Mouse (Mus musculus): ENCODE results near the gene Map3k14. TPM values are rescaled to one million over a fixed set of nuclear protein-coding genes. Genes with fewer than 3 reads are reported as not detected.
"Not testable (repeated sequence)": the region's sequence is repeated elsewhere in the genome, so short reads cannot be mapped to it uniquely, and the experiment has no call there.

The Map3k14 gene
- polyA plus RNA-seq, 1 experiment from 2014 or later = 4.3 TPM

DNA sequence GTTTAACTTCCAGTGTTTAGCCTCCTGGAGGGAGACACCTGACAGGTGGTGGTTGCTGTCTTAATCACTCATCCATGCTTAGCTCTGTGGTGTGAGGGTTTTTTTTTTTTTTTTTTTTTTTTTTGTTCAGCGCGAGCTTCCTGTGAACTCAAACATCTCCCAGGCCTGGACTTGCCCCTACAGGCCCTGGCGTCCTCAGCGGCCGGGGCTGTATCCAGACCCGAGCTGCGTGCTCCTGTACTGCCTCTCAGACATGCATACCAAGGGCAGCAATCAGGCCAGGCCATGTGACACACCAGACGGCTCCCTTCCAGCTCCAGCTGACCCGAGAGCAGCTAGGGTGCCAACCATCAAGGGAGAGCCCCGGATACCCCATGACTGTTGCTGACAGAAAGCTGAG, 30.4 kb downstream of the Map3k14 start:
- ATAC-seq (ENCODE audit: insufficient number of reproducible peaks, low FRiP score, low TSS enrichment, low read depth) = no peak
- Histone ChIP-seq H3K27ac (no peak overlapping the region), H3K4me3 (no peak overlapping the region), H3K4me1 (peaks cover 15% of the 10 kb centered on the region), H3K4me2 (no peak overlapping the region), H3K36me3 (peaks cover 52% of the 10 kb centered on the region), H3K9ac (no peak overlapping the region), H3K9me3 (no peaks in the 10 kb centered on the region), H3K27me3 (no peaks in the 10 kb centered on the region)
- 73% methylated on average over 10 of the region's 10 CpGs for WGBS

DNA sequence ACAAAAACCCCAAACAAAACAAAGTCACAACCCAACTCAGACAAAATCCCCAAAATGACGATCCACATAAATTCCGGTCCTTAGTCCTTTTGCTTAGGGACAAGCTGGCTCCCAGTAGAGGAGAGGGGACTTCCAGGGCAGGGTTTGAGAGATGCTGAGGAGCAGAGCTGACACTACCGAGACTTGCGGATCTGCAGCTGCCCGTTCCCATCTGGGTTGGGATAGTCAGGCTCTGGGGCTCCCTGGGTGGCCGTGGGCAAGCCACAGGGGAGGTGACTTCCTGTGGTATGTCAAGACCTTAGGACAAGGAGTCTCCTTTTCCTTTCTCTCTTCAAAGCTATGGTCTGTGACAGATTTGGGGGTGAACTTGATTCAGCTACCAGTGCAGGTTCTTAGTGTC, 30.8 kb downstream of the Map3k14 start:
- Histone ChIP-seq H3K9me3 (no peaks in the 10 kb centered on the region), H3K9ac (no peak overlapping the region), H3K4me1 (peaks cover 15% of the 10 kb centered on the region), H3K27me3 (no peaks in the 10 kb centered on the region), H3K4me2 (no peak overlapping the region), H3K36me3 (peaks cover 51% of the 10 kb centered on the region), H3K27ac (no peak overlapping the region), H3K4me3 (no peak overlapping the region)
- 59% methylated on average over 6 of the region's 6 CpGs for WGBS
- ATAC-seq (ENCODE audit: insufficient number of reproducible peaks, low FRiP score, low TSS enrichment, low read depth) = no peak

DNA sequence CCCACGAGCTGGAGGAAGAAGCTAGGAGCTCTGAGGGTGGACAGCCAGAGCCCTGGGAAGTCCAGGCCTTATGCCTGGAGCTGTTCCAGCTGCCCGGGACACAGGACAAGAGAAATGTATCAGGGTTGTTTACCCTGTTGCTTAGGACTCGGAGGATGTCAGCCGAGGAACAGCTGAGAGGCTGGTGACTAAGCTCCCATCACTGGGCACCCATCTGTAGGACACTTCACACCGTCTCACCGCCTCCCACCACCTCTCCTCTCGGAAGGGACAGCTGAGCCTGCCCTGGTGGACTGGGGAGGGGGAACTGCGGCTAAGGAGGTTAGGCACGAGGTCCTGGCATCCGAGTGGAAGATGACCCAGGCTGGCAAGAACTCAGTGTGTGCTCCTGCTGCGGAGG, 31.6 kb downstream of the Map3k14 start:
- H3K4me1 ChIP-seq = peaks cover 11% of the 10 kb centered on the region
- peak overlapping the region; percentile 24; the same call in 1 of the 2 replicates for H3K27ac ChIP-seq
- H3K9me3 ChIP-seq = no peaks in the 10 kb centered on the region
- ATAC-seq (ENCODE audit: insufficient number of reproducible peaks, low FRiP score, low TSS enrichment, low read depth) = 0 out of 2 replicates have a peak, but pooled peaks have one; percentile 22
- no peaks in the 10 kb centered on the region for H3K27me3 ChIP-seq
- H3K4me2 ChIP-seq = no peak overlapping the region
- peaks cover 58% of the 10 kb centered on the region for H3K36me3 ChIP-seq
- no peak overlapping the region for H3K9ac ChIP-seq
- H3K4me3 ChIP-seq = no peak overlapping the region
- 67% methylated on average over 11 of the region's 11 CpGs for WGBS

DNA sequence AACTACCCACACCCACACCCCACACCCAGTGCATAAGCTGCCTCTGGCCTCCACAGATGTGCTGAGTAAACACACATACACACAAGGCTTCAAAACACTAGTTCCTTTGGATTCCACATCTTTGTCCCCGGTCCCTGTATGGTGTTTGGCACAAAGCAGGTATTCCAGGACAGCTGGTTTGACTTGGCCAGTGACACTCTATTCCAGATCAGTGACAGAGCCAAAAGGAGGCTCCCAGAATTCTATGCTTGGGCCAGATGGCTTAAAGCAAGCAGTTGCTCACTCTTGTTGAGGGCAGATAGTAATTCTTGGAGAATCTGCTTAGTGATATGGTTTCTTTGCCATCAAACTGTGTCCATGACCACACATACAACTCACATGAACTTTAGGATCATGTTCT, 32.8 kb downstream of the Map3k14 start:
- 59% methylated on average over 1 of the region's 1 CpGs for WGBS
- H3K9me3 ChIP-seq = no peaks in the 10 kb centered on the region
- peaks cover 3% of the 10 kb centered on the region; the same call in 1 of the 2 replicates for H3K4me1 ChIP-seq
- H3K9ac ChIP-seq = no peak overlapping the region
- H3K27me3 ChIP-seq = no peaks in the 10 kb centered on the region
- H3K27ac ChIP-seq = no peak overlapping the region
- peaks cover 64% of the 10 kb centered on the region for H3K36me3 ChIP-seq
- no peak overlapping the region for H3K4me2 ChIP-seq
- no peak for ATAC-seq (ENCODE audit: insufficient number of reproducible peaks, low FRiP score, low TSS enrichment, low read depth)
- H3K4me3 ChIP-seq = no peak overlapping the region

DNA sequence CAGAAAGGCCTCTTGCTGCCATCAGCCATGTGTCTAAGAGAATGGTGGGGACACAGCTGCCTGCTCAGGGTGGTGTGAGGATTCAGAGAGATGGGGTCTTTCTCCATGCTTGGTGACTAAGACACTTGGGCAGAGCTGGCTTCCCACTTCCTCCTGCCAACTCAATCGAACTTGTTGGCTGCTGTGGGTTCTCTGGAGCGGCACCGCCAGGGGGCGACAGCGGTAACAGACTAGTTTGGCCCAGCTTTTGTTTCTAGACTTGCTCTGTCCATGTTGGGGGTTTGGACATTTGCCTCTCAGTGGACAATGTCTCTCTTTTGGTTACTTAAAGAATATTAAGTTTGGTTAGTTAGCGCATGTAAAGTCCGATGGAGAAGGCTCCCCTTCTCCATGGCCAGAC, 34.3 kb downstream of the Map3k14 start:
- H3K4me1 ChIP-seq = peaks cover 3% of the 10 kb centered on the region; the same call in 1 of the 2 replicates
- no peaks in the 10 kb centered on the region for H3K9me3 ChIP-seq
- no peak overlapping the region for H3K27ac ChIP-seq
- no peaks in the 10 kb centered on the region for H3K27me3 ChIP-seq
- no peak for ATAC-seq (ENCODE audit: insufficient number of reproducible peaks, low FRiP score, low TSS enrichment, low read depth)
- H3K4me3 ChIP-seq = no peak overlapping the region
- peaks cover 61% of the 10 kb centered on the region for H3K36me3 ChIP-seq
- 38% methylated on average over 7 of the region's 7 CpGs for WGBS
- H3K9ac ChIP-seq = no peak overlapping the region
- no peak overlapping the region for H3K4me2 ChIP-seq

DNA sequence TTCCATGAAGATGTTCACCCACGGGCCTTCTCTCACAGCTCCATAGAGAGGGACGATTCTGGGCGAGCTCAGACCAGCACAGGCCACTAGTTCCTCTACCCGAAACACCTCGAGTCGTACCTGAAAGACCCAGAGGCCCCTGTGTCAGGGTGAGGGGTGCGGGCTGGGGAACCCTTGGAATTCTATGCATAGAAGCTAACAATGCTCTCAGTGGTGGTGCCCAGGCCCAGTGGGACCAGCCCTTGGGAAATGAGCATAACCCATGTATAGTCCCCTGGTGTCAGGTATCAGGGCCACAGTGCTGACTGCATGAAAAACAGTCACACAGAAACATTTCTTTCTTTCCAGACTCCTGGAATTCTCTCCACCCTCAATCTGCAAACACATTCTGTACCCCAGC, 35.9 kb downstream of the Map3k14 start:
- Histone ChIP-seq H3K27me3 (no peaks in the 10 kb centered on the region), H3K9ac (no peak overlapping the region), H3K4me3 (no peak overlapping the region), H3K4me1 (peaks cover 3% of the 10 kb centered on the region; the same call in 1 of the 2 replicates), H3K36me3 (peaks cover 61% of the 10 kb centered on the region), H3K4me2 (no peak overlapping the region), H3K9me3 (no peaks in the 10 kb centered on the region), H3K27ac (no peak overlapping the region)
- no peak for ATAC-seq (ENCODE audit: insufficient number of reproducible peaks, low FRiP score, low TSS enrichment, low read depth)
- WGBS = 81% methylated on average over 7 of the region's 7 CpGs

DNA sequence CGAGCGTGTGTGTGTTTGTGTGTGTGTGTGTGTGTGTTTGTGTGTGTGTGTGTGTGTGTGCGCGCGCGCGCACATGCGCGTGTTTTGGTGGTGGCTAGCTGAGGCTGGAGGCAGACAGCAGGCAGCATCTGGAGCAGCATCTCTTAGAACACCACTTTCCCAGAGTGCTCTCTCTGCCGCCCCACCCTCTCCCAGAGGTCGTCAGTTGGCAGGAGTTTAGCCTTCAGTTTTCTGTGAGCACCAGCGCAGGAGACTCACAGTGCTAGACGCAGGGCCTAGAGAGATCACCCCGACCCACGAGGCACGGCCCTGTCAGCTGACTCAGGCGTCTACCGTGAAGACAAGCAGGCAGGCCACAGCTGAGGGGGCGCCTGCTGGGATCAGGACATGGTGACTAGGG, 36.6 kb downstream of the Map3k14 start:
- Histone ChIP-seq H3K27me3 (no peaks in the 10 kb centered on the region), H3K27ac (no peak overlapping the region), H3K36me3 (peaks cover 59% of the 10 kb centered on the region), H3K4me3 (no peak overlapping the region), H3K4me1 (peaks cover 3% of the 10 kb centered on the region; the same call in 1 of the 2 replicates), H3K9ac (no peak overlapping the region), H3K9me3 (no peaks in the 10 kb centered on the region), H3K4me2 (no peak overlapping the region)
- 86% methylated on average over 19 of the region's 19 CpGs for WGBS
- no peak for ATAC-seq (ENCODE audit: insufficient number of reproducible peaks, low FRiP score, low TSS enrichment, low read depth)

DNA sequence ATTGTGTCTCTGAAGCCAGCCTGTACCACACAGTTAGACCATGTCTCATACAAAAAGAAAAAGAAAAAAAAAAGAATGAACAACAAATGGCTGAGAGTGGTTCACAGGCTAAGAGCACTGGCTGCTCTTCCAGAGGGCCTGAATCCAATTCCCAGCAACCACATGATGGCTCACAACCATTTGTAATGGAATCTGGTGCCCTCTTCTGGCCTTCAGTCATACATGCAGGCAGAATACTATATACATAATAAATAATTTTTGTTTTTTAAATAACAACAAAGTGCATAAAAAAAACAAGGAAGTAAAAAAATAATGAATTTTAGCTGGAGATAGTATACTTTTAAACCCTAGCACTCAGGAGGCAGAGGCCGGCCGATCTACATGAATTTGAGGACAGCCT, 37.7 kb downstream of the Map3k14 start:
- Histone ChIP-seq H3K27ac (no peak overlapping the region), H3K4me3 (no peak overlapping the region), H3K36me3 (peaks cover 62% of the 10 kb centered on the region), H3K9ac (no peak overlapping the region), H3K4me1 (peaks cover 3% of the 10 kb centered on the region; the same call in 1 of the 2 replicates), H3K27me3 (no peaks in the 10 kb centered on the region), H3K4me2 (no peak overlapping the region), H3K9me3 (no peaks in the 10 kb centered on the region)
- WGBS = 97% methylated on average over 2 of the region's 2 CpGs
- ATAC-seq (ENCODE audit: insufficient number of reproducible peaks, low FRiP score, low TSS enrichment, low read depth) = no peak

DNA sequence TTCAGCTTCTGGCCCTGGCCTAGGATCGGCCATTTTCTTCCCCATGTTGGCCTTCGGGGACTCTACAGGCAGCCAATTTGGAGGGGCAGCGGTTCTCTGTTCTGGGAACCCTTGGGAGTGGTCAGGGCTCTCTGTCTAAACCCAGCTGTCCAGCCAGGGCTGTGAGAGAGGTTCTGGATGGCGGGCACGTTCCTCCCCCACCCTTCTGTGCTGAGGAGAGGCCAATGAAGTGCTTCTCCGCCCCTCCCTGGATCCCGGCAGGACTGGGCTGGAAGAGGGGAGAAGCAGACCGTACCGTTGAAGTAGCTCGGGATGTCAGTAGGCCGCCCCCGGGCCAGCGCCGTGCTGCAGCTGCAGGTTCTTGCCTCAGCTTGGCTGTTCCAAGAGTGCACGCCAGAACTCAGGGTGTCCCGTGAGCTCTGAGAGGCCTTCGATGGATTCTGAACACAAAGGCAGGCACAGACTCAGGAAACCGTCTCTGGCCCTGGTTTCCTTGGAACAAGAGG, 43.3 kb downstream of the Map3k14 start:
- Histone ChIP-seq H3K4me3 (no peak overlapping the region), H3K36me3 (peaks cover 81% of the 10 kb centered on the region), H3K27me3 (0 out of 2 replicates have a peak, but pooled peaks cover 4% of the 10 kb centered on the region), H3K9me3 (no peaks in the 10 kb centered on the region), H3K4me1 (peaks cover 6% of the 10 kb centered on the region; the same call in 1 of the 2 replicates), H3K4me2 (no peak overlapping the region), H3K9ac (no peak overlapping the region), H3K27ac (peak overlapping the region; percentile 38; the same call in 1 of the 2 replicates)
- no peak for ATAC-seq (ENCODE audit: insufficient number of reproducible peaks, low FRiP score, low TSS enrichment, low read depth)
- 55% methylated on average over 18 of the region's 18 CpGs for WGBS

DNA sequence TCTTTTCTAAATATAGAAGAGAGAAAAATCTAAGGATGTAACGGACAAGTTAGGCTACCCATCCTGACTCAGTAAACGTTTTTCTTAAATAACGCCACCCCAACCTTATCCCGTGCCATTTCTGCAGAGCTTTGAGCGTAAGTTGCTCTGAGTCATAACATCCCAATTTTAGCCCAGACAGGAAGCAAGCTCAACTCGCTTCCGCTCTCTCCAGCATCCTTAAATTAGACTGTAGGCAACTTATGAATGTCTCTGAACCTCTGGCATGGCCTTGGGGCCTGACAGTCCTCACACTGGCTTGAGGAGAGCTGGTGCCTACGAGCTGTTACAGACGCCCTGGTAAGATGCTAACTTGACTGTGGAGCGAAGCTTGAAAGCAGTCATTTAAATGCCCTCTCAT, 43.8 kb downstream of the Map3k14 start:
- Histone ChIP-seq H3K36me3 (peaks cover 76% of the 10 kb centered on the region), H3K4me3 (no peak overlapping the region), H3K9ac (no peak overlapping the region), H3K27ac (no peak overlapping the region), H3K4me2 (no peak overlapping the region), H3K27me3 (0 out of 2 replicates have a peak, but pooled peaks cover 4% of the 10 kb centered on the region), H3K9me3 (no peaks in the 10 kb centered on the region), H3K4me1 (peaks cover 10% of the 10 kb centered on the region)
- 89% methylated on average over 10 of the region's 10 CpGs for WGBS
- ATAC-seq (ENCODE audit: insufficient number of reproducible peaks, low FRiP score, low TSS enrichment, low read depth) = no peak

DNA sequence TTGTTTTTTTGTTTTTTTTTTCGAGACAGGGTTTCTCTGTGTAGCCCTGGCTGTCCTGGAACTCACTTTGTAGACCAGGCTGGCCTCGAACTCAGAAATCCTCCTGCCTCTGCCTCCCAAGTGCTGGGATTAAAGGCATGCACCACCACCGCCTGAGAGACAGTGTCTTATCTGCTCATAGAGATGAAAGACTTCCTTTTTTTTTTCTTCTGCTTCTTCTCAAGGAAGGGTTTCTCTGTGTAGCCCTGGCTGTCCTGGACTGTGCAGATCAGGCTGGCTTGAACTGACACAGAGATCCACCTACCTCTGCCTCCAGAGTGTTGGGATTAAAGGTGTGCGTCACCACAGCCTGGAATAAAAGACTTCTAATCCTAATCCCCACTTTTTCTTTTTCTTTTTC, 44.6 kb downstream of the Map3k14 start:
- H3K9me3 ChIP-seq; H3K27me3 ChIP-seq; H3K27ac ChIP-seq; ATAC-seq (ENCODE audit: insufficient number of reproducible peaks, low FRiP score, low TSS enrichment, low read depth); H3K4me3 ChIP-seq; H3K4me2 ChIP-seq; H3K9ac ChIP-seq: not testable (repeated sequence)
- peaks cover 71% of the 10 kb centered on the region for H3K36me3 ChIP-seq
- peaks cover 16% of the 10 kb centered on the region for H3K4me1 ChIP-seq
- WGBS = 87% methylated on average over 4 of the region's 4 CpGs

DNA sequence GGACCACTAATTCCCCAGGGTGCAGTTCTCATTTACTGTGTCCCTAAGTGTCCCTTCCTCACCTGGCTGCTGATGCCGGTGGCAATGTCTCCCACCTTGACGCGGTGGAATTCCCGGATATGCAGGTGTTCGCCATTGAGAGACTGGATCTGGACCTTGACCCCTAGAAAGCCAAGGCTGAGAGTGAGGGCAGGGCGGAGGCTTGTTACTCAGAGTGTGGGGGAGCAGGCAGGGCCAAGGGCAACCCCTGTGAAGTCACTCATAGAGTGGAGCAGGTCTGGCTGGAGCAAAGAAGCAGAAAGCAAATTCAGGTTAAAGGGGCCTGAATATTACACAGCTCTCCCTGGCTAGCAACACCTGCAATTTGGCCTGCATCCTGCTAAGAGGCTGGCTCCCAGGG, 45.8 kb downstream of the Map3k14 start:
- 90% methylated on average over 6 of the region's 6 CpGs for WGBS
- ATAC-seq (ENCODE audit: insufficient number of reproducible peaks, low FRiP score, low TSS enrichment, low read depth) = no peak
- Histone ChIP-seq H3K4me2 (no peak overlapping the region), H3K9me3 (no peaks in the 10 kb centered on the region), H3K27ac (no peak overlapping the region), H3K4me1 (peaks cover 19% of the 10 kb centered on the region), H3K9ac (no peak overlapping the region), H3K27me3 (0 out of 2 replicates have a peak, but pooled peaks cover 4% of the 10 kb centered on the region), H3K36me3 (peaks cover 58% of the 10 kb centered on the region), H3K4me3 (no peak overlapping the region)

DNA sequence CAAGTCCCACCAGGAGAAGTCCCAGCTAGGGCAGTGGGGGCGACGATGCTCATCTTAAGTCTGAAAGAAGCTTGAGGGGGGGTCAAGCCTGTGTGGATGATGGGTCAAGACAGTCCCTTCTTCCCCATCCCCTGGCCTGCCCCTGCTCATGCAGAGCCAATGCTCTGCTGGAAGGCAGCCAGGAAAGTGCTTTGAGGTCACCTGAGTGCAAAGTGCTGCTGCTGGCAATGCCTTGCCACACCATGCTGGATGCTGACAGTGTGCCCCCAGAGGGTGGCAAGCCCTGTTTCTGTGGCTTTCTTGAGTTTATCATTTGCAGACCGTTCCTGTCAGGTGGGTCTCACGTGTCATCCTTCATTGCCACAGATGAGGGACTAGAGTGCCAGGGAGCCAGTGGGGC, 47.3 kb downstream of the Map3k14 start:
- H3K9me3 ChIP-seq = no peaks in the 10 kb centered on the region
- 73% methylated on average over 4 of the region's 4 CpGs for WGBS
- no peak overlapping the region for H3K4me3 ChIP-seq
- H3K27ac ChIP-seq = no peak overlapping the region
- H3K36me3 ChIP-seq = peaks cover 46% of the 10 kb centered on the region
- peaks cover 19% of the 10 kb centered on the region for H3K4me1 ChIP-seq
- H3K4me2 ChIP-seq = no peak overlapping the region
- 0 out of 2 replicates have a peak, but pooled peaks cover 4% of the 10 kb centered on the region for H3K27me3 ChIP-seq
- H3K9ac ChIP-seq = no peak overlapping the region
- no peak for ATAC-seq (ENCODE audit: insufficient number of reproducible peaks, low FRiP score, low TSS enrichment, low read depth)

Data from limb, embryonic 15.5 days (tissue).